Mouse (Mus musculus): ENCODE measurements around the gene Cx3cr1. TPM values are rescaled to one million over a fixed set of nuclear protein-coding genes. Genes with fewer than 3 reads are reported as not detected.
"Not testable (repeated sequence)": the region's sequence is repeated elsewhere in the genome, so short reads cannot be mapped to it uniquely, and the experiment has no call there.

Cx3cr1 gene
- polyA plus RNA-seq, 1 experiment = 3.9 TPM

GRCm38 (mm10) chr9:120020285-120020890 lies 49.3 kb downstream of the Cx3cr1 start:
- no peaks in the 10 kb centered on the region for H3K4me1 ChIP-seq (ENCODE audit: control insufficient read depth, insufficient read depth, insufficient read length, low read length)
- no peaks in the 10 kb centered on the region for H3K27me3 ChIP-seq (ENCODE audit: control insufficient read depth, insufficient read depth, low read length)
- H3K27ac ChIP-seq (ENCODE audit: insufficient read depth, low read depth, low read length) = no peak overlapping the region
- H3K4me3 ChIP-seq (ENCODE audit: low read depth, low read length) = no peak overlapping the region
- H3K36me3 ChIP-seq (ENCODE audit: control insufficient read depth, insufficient read depth, low read length) = no peaks in the 10 kb centered on the region
- 30% methylated on average over 7 of the region's 7 CpGs for WGBS
- TF ChIP-seq POLR2A (IDR thresholded peaks at IDR 0.05; ENCODE audit: low read depth, low read length) (no peak), CTCF (IDR thresholded peaks at IDR 0.05; ENCODE audit: extremely low read depth, insufficient read length, insufficient replicate concordance, low read depth, low read length) (peak; percentile 69; the same call in 1 of the 2 replicates)

- no peak overlapping the region for H3K27ac ChIP-seq (ENCODE audit: insufficient read depth, low read depth, low read length)
- H3K36me3 ChIP-seq (ENCODE audit: control insufficient read depth, insufficient read depth, low read length) = no peaks in the 10 kb centered on the region
- no peaks in the 10 kb centered on the region for H3K27me3 ChIP-seq (ENCODE audit: control insufficient read depth, insufficient read depth, low read length)
- no peaks in the 10 kb centered on the region for H3K4me1 ChIP-seq (ENCODE audit: control insufficient read depth, insufficient read depth, insufficient read length, low read length)
- WGBS = 83% methylated on average over 10 of the region's 10 CpGs
- TF ChIP-seq POLR2A (IDR thresholded peaks at IDR 0.05; ENCODE audit: low read depth, low read length) (no peak), CTCF (IDR thresholded peaks at IDR 0.05; ENCODE audit: extremely low read depth, insufficient read length, insufficient replicate concordance, low read depth, low read length) (no peak)
- H3K4me3 ChIP-seq (ENCODE audit: low read depth, low read length) = no peak overlapping the region
These were observed 52.7 kb downstream of the Cx3cr1 start for GRCm38 (mm10) chr9:120016956-120017355.

- Histone ChIP-seq H3K4me3 (ENCODE audit: low read depth, low read length) (no peak overlapping the region), H3K27ac (ENCODE audit: insufficient read depth, low read depth, low read length) (no peak overlapping the region), H3K4me1 (ENCODE audit: control insufficient read depth, insufficient read depth, insufficient read length, low read length) (peaks cover 3% of the 10 kb centered on the region; the same call in 1 of the 2 replicates), H3K36me3 (ENCODE audit: control insufficient read depth, insufficient read depth, low read length) (no peaks in the 10 kb centered on the region), H3K27me3 (ENCODE audit: control insufficient read depth, insufficient read depth, low read length) (no peaks in the 10 kb centered on the region)
- no peak for TF ChIP-seq CTCF (IDR thresholded peaks at IDR 0.05; ENCODE audit: extremely low read depth, insufficient read length, insufficient replicate concordance, low read depth, low read length)
- no peak for TF ChIP-seq POLR2A (IDR thresholded peaks at IDR 0.05; ENCODE audit: low read depth, low read length)
- 89% methylated on average over 6 of the region's 6 CpGs for WGBS
These were observed 54.9 kb downstream of the Cx3cr1 start for GRCm38 (mm10) chr9:120014828-120015227.

GRCm38 (mm10) chr9:120013251-120013820 lies 56.3 kb downstream of the Cx3cr1 start:
- Histone ChIP-seq H3K27ac (ENCODE audit: insufficient read depth, low read depth, low read length) (no peak overlapping the region), H3K36me3 (ENCODE audit: control insufficient read depth, insufficient read depth, low read length) (no peaks in the 10 kb centered on the region), H3K4me1 (ENCODE audit: control insufficient read depth, insufficient read depth, insufficient read length, low read length) (peaks cover 3% of the 10 kb centered on the region; the same call in 1 of the 2 replicates), H3K4me3 (ENCODE audit: low read depth, low read length) (no peak overlapping the region), H3K27me3 (ENCODE audit: control insufficient read depth, insufficient read depth, low read length) (no peaks in the 10 kb centered on the region)
- 67% methylated on average over 11 of the region's 11 CpGs for WGBS
- no peak for TF ChIP-seq POLR2A (IDR thresholded peaks at IDR 0.05; ENCODE audit: low read depth, low read length)
- no peak for TF ChIP-seq CTCF (IDR thresholded peaks at IDR 0.05; ENCODE audit: extremely low read depth, insufficient read length, insufficient replicate concordance, low read depth, low read length)

GRCm38 (mm10) chr9:120012781-120013180 lies 56.9 kb downstream of the Cx3cr1 start:
- no peak overlapping the region for H3K27ac ChIP-seq (ENCODE audit: insufficient read depth, low read depth, low read length)
- 90% methylated on average over 5 of the region's 5 CpGs for WGBS
- no peaks in the 10 kb centered on the region for H3K27me3 ChIP-seq (ENCODE audit: control insufficient read depth, insufficient read depth, low read length)
- H3K4me3 ChIP-seq (ENCODE audit: low read depth, low read length) = no peak overlapping the region
- peaks cover 3% of the 10 kb centered on the region; the same call in 1 of the 2 replicates for H3K4me1 ChIP-seq (ENCODE audit: control insufficient read depth, insufficient read depth, insufficient read length, low read length)
- TF ChIP-seq CTCF (IDR thresholded peaks at IDR 0.05; ENCODE audit: extremely low read depth, insufficient read length, insufficient replicate concordance, low read depth, low read length) (no peak), POLR2A (IDR thresholded peaks at IDR 0.05; ENCODE audit: low read depth, low read length) (no peak)
- H3K36me3 ChIP-seq (ENCODE audit: control insufficient read depth, insufficient read depth, low read length) = no peaks in the 10 kb centered on the region

GRCm38 (mm10) chr9:120012161-120012560 lies 57.5 kb downstream of the Cx3cr1 start:
- not testable (repeated sequence) for H3K36me3 ChIP-seq (ENCODE audit: control insufficient read depth, insufficient read depth, low read length); H3K27ac ChIP-seq (ENCODE audit: insufficient read depth, low read depth, low read length); H3K4me3 ChIP-seq (ENCODE audit: low read depth, low read length); H3K27me3 ChIP-seq (ENCODE audit: control insufficient read depth, insufficient read depth, low read length); H3K4me1 ChIP-seq (ENCODE audit: control insufficient read depth, insufficient read depth, insufficient read length, low read length)
- WGBS = 63% methylated on average over 6 of the region's 6 CpGs

GRCm38 (mm10) chr9:120011533-120011932 lies 58.1 kb downstream of the Cx3cr1 start:
- Histone ChIP-seq H3K4me1 (ENCODE audit: control insufficient read depth, insufficient read depth, insufficient read length, low read length) (peaks cover 3% of the 10 kb centered on the region; the same call in 1 of the 2 replicates), H3K4me3 (ENCODE audit: low read depth, low read length) (peak overlapping the region; percentile 50), H3K27ac (ENCODE audit: insufficient read depth, low read depth, low read length) (no peak overlapping the region), H3K27me3 (ENCODE audit: control insufficient read depth, insufficient read depth, low read length) (no peaks in the 10 kb centered on the region), H3K36me3 (ENCODE audit: control insufficient read depth, insufficient read depth, low read length) (no peaks in the 10 kb centered on the region)
- under 1% methylated on average over 10 of the region's 10 CpGs for WGBS
- no peak for TF ChIP-seq POLR2A (IDR thresholded peaks at IDR 0.05; ENCODE audit: low read depth, low read length)
- peak; percentile 66; the same call in 1 of the 2 replicates for TF ChIP-seq CTCF (IDR thresholded peaks at IDR 0.05; ENCODE audit: extremely low read depth, insufficient read length, insufficient replicate concordance, low read depth, low read length)

All from small intestine, adult 2 months (tissue).